Mouse (Mus musculus): ENCODE results near the gene Kcnk5. TPM values are rescaled to one million over a fixed set of nuclear protein-coding genes. Genes with fewer than 3 reads are reported as not detected.

The Kcnk5 gene
- total RNA-seq, 2 experiments from 2014 or later, result 4.3 to 10.7 TPM

DNA sequence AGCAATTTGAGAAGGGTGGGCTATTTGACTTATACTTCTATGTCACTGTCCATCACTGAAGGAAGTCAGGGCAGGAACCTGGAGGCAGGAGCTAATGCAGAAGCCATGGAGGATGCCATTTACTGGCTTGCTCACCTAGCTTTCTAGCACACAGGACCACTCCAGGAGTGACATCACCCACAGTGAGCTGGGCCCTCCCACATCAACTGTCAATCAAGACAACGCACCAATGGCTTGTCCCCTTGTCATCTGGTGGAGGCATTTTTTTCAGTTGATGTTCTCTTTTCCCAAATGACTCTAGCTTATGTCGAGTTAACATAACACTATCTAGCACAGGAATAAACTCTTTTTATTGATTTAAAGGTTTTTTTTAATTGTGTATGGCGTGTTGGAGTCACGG is 12.4 kb downstream of the Kcnk5 start:
- DNase-seq (ENCODE audit: low spot score in 2 of 2), result no peak

DNA sequence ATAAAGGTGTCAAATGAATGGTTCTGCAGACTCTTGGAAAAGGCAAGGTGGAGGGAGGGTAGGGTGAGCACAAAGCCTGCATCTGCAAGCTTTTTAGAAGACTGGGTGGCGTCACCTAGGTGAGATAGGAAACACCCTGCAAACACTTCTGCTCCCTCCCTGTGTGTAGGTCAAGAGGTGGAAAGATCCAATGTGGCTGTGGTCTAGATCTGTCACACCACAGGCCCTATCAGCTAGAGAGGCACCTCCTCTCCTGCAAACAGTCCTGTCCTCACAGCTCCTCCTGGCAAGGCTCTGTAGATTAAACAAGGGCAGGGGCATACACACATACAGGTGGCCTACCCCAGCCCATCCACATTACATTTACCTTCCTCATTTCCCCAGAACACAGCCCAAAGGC is 13.1 kb downstream of the Kcnk5 start:
- DNase-seq (ENCODE audit: low spot score in 2 of 2), result no peak

DNA sequence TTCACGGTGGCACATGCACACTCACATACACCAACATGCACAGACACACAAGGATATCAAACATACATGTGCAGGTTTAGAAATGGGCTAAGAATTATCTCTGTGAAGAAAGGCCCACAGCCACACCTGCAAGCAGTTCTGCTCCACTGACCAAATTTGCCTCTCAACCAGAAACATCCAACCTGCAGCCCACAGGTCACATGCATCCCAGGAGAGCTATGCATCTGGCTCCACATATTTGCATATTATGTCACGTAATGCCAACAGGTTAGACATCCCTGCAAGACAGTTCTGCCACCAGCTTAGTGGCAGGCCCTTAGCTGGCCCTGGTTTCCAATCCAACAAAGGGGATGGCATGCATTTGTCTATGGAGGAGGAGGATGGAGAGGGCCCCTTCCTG is 13.6 kb downstream of the Kcnk5 start:
- DNase-seq (ENCODE audit: low spot score in 2 of 2), result no peak

DNA sequence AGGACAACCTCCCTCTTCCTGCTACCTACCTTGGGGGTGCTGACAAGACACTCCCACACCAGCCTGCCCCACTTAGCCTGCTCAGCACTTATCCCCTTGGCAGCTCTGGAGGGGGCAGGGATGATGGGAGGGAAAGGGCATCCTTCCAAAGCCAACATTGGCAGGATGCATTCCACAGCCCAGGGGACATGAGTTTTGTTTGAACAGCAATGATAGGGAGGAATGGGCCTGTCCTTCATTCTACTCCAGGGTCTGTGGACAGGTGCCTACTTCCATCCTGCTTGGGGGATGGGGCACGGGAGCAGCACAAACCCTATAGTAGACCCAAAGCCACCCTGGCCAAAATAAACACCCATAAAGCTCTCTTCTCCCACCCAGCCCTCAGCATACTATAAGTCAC is 16.2 kb downstream of the Kcnk5 start:
- DNase-seq (ENCODE audit: low spot score in 2 of 2), result no peak

DNA sequence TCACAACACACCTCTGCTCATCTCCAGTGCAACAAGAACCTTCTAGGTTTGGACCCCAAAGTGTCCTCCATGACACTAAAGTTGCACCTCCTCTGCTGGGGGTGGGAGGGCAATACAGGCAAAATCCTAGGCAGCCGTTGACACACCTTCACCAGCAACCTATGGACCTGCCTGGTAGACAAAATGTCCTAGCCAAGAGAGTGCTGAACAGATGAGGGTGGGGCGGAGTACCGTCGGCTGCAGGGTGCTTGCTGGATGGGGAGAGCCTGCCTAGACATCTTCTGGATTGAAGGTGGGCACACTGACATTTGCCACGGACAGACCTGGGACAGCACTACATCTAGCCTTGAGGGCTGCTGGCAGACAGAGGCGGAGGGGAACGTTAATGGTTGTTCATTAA is 17.2 kb downstream of the Kcnk5 start:
- no peak for DNase-seq (ENCODE audit: low spot score in 2 of 2)

DNA sequence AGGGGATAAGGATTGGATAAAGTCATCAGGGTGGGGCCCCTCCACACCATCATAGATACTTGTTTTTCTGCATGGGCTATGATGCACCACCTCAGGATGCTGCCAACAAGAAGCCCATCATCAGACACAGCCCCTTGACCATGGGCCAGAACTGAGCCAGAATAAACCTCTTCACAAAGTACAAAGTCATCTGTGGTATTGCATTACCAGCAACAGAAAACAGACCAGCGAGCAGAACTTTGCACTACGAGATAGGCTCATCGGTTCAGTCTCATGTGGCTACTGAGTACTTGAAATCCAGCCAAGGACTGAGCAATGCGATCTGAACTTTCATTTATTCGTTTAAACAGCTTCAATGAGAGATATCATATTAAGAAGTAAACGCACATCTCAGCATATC is 18.9 kb downstream of the Kcnk5 start:
- DNase-seq (ENCODE audit: low spot score in 2 of 2), result no peak

DNA sequence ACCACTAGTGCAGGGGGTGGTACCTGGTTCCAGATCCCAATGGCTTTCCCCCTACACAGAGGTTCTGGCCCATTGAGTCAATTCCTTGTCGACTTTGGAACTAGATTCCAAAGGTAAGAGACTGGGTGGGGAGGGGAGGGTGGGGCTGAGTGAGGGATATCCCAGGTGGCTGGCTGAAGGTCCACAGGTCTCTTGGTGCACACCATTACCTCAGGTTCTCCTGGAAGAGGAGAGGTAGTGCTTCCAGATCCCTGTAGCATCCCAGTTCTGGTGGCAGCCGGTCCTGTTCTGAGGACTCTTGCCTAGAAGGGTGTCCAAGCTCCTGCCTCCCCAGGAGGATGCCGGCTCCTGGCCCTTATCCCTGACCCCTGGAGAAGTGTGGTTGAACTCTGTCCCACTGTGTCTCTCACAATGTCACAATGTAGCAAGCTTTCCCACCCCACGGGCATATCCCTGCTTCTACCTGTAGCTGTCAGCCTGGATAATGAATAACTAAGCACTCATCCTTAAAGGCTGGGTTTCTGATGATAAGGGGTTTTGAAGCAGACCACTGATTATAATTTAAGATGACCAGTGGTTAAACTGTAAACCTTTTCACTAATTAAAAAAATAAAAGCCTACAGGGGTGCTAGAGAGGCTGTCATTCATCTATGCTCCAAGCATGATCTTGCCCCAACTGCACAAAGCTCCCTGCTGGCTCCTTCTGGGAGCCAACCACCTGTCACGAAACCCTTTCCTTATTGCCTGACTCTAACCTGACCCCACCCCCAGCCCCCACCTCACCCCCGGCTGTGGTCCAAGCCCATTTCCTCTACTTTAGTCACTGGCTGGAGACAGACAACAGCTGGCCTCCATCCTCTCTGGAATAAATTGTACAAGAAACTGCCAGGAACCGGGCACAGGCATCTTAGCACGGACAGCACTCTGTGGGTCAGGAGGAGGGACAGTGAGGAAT is 22.6 kb downstream of the Kcnk5 start:
- no peak for DNase-seq (ENCODE audit: low spot score in 2 of 2)

DNA sequence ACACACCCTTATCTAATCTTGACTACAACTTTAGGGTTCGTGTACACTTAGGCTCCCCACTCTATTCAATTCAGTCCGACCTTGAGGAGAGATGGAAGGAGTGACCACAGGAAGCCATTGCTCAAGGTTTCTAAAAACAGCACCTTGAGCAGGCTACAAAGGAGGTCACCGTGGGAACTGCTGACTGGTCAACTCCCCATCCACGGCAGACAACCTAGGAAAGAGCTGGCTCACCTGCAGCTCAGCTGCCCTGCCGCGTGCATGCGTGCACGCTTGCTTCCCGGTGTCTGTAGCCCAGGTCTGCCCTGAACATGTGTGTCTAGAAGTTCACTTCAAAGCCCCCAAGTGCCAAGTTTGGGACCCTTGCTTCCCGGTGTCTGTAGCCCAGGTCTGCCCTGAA is 24.0 kb downstream of the Kcnk5 start:
- no peak for DNase-seq (ENCODE audit: low spot score in 2 of 2)

DNA sequence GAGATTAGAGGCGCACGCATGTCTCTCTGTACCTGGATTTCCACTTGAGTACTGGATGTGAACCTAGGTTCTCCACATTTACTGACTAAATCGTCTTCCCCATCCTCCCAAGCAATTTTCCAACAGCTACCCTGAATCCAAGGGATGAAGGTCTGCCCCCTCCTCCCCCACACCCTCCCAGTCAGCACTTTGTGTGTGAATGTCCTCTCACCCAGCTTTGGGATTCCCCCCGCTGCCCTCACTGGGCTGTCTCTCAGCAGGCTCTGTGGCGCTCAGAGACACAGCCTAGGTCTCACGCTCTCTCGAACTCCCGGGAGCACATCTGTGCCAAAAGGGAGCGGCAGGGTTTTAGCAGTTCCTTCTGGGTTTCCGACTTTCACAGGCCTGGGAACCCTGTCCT is 25.9 kb downstream of the Kcnk5 start:
- no peak for DNase-seq (ENCODE audit: low spot score in 2 of 2)

DNA sequence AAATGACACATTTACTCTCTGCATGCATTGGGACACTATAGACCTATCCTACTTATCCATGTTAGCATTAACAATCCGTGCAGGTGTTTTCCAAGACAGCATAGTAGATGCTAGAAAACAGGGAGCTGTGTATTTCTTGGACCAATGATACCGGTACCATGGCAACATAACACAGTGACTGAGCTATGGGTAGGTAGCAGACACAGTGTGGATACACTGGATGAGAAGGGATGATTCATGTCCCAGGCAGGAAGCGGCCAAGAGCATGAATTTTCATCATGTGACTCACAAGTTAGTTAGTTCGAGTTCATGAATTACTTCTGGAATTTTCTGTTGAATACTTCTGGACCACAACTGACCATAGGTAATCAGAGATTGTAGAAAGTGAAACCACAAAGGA is 26.7 kb downstream of the Kcnk5 start:
- no peak for DNase-seq (ENCODE audit: low spot score in 2 of 2)

DNA sequence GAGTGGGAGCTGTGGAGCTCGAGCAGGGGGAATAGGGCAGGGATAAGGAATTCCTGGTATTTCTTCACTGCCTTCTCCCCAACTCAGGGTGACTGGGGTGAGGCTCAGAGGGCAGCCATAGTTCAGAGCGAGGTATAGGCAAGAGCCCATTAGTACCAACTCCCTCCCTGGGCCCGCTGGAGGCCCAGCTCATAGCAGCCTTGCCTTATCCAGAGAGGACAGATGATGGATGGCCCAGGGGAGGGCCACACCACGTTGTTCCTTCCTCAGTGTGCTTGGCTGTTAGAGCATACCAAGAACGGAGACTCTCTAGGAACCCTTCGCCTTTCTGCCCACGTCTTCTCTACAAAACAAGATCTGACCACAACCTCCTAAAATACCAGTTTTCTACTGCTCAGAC is 27.4 kb downstream of the Kcnk5 start:
- DNase-seq (ENCODE audit: low spot score in 2 of 2), result no peak

DNA sequence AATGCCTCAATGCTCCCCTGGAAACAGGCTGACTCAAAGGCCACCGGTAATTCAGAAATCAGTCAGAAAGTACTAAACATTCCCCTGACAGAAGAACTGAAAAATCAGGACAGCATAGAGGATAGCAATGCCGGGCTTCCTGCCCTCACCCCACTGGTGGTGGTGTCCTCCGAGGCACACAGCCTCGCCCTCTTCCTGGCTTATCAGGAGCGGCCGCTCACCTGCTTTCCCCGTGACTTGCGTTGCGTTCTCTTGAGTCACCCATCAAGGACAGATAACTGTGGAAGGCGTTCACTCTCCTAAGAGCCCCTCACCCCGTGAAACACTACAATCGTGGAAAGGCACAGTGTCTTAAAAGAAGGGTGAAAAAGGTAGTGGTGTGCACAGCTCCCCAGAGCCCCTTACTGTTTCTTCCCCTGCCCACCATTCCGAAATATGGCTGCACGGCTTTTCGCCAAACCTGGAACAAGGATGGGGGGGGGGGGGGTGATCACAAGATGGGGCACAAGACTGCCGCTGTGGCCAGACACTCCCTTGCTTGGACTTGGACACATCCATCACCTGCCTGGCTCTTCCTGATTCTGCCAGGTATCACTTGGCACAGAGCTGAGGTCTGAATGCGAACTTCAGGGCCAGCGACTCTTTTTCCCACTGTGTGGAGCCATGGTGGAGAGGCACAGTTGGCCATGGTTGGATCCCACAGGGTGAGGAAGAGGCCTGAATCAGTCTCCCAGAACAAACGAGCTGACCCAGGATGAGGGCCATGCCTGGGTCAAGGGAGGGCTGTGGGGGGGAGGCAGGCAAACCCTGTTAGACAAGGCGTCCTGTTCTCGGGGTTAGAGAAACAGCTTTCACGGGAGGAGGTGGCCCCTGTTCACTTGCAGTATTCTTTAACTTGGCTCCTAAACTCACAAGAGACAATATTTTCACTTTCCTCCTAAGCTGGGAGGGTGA is 32.2 kb downstream of the Kcnk5 start:
- DNase-seq (ENCODE audit: low spot score in 2 of 2), result no peak

DNA sequence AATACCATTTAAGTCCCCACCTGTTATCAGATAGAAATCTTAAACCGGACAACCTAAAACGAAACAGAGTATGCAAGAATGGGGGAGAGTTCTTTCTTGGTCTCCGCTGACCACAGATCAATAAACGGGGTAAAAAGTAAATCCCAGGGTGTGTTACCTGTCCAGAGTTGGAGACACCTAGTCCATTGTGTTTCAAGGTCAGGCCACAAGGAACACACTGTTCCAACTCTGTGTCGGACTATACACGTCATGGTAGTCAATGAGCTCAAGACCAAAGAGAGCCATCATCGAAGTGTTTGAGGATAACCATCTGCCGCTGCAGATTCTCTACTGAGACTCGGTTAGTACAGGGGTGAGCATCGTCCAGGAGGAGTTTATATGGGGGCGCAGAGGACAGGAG is 33.1 kb downstream of the Kcnk5 start:
- no peak for DNase-seq (ENCODE audit: low spot score in 2 of 2)

DNA sequence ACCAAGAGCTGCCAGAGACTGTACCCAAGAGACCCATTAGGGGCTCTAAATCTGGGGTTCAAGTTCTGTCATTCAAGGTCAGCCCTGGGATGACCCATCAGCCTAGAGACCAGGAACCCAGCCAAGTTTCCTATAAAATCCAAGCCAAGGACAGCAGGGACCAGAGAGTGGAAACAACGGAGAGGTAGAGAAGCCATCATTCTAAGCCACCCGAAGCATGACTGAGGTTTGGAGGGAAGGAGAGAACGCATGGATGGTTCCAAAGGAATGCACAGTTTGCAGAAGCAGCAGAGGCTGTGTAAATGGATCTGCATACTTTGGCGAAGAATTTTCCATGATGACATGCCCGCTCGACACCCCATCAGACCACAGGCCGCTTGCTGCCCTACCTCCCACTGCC is 33.8 kb downstream of the Kcnk5 start:
- DNase-seq (ENCODE audit: low spot score in 2 of 2), result no peak

DNA sequence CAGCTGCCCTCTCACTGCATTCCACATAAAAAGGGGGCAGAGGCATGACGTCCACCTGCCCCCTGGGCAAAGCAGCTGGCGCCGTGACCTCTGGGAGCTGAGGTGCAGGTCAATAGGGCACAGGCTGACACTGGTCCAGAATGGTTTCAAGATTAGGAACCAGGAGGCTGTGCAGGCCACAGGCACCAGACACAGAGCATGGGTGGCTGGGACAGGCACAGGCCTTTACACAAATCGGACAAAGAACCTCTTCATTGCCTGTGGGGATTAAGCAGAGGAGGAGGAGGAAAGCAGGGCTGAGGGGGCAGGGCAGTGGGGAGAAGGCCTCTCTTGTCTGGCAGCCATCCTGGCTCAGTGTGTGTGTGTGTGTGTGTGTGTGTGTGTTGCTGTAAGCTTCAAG is 37.5 kb downstream of the Kcnk5 start:
- no peak for DNase-seq (ENCODE audit: low spot score in 2 of 2)

DNA sequence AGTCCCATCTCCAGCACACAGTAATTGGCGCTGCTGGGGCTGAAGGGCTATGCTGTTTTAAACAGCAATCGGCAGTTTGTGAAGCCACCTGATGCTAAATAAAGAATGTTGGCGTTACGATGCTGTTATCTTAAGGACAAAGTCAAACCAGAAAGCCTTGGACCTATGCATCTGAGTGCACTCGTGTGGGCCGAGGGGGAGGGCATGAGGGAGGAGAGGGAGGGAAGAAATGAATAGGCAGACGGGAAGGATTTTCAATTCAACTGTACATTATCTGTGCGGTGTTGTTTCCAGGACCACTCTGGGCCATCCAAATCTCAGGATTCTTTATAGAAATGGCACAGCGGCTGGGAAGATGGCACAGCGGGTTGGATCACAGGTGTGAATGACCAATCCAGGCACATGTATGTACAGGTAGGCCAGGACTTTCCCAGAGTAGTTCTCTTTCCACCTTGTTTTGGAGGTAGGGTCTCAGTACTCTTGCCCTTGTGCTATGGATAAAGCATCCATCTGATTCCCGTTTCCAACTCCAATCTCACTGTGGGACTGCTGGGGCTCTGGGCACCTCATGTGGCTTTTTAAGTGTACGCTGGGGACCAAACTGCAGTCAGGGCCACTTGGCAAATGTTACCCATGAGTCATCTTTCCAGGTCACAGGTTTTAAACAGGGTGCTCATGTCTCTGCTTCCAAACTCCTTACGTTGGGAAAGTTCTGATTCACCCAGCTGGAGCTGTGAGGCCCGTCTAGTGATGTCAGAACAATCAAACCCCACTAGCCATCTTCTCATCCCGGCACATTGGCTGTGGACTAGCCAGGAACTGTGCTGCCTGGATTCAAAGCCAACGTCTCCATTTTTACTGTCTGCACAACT is 42.9 kb downstream of the Kcnk5 start, which contains the start of gene Saysd1:
Gene Saysd1 (minus strand): TSS at position 51 of the 872 bp plus-strand sequence.
- DNase-seq (ENCODE audit: low spot score in 2 of 2), result no peak

DNA sequence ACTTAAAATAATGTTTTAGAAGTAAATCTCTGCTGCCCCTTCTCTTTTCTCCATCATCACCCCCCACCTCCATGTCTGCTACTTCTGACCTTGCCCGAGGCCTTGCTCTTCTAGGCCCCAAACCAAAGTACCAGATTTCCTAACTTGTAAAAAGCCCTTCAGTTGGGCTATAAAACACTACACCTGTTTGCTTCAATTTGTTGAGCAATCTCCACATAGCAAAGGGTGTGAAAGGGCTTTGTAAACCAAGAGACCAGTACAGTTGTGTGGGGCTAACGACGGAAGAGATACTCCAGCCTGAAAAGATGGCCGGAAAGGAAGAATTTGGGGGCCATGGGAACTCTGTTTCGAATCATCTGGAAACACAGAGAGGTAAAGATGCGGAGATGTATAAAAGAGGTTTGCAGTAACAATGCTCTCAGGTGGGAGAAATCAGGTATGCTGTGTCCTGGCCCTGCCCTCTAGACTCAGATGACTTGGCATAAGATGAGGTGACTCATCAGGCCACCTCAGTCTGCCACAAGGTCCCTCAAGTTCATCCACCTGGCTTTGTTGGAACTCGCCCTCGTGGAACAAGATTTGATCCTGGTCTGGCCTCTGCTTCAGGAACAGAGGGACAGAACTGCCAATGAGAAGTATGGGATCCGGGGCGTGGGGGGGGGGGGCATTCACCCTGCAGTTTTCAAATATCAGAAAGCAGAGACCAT is 46.5 kb downstream of the Kcnk5 start:
- no peak for DNase-seq (ENCODE audit: low spot score in 2 of 2)

DNA sequence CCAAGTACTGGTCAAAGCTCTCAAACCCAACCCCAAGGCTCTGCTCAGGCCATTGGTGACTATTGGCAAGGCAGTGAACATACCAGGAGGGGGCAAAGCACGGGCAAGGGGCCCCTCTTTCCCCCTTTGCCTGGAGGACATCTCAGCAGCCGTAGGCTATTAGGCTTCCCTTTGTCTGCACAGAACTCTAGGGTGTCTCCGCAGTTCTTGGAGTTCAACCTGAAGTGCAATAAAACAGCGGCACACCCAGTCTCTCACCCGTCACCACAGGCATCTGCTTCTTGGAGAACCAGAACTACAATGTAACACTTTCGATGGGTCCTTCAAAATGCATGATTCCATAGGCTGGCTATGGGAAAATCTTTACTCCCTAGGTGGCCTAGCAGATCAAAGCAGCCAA is 53.4 kb downstream of the Kcnk5 start:
- DNase-seq (ENCODE audit: low spot score in 2 of 2), result no peak

DNA sequence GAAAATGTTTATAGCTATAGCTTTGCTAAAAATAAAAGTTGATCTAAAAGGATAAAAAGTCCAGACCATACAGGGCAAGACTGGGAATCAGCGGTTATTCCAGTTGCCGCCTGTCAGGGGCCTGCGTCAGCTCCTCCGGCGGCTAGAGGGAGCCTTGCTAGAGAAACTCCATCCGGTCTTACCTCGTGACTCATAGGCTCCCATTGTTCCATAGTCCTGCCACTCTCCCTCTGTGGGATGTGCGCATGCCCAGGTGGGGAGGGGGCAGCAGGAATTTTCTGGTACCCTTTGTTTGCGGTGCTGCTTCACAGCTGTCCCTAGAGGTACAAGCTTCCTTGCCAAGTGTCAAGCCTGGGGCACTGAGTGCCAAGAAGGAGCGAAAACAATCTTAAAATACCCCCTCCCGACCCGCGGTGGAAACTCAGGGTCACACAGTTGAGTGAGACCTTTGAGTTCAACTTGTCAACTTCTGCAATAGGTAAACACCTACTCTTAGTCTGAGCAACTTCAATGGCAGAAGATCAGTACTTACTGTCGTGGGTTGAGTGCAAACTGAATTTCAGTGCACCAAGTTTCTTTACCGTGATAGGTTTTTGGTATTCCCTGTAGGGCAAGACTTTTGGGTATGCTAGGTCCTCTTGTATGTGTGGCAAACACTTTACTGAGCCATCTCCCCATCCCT is 54.1 kb downstream of the Kcnk5 start:
- DNase-seq (ENCODE audit: low spot score in 2 of 2), result no peak

DNA sequence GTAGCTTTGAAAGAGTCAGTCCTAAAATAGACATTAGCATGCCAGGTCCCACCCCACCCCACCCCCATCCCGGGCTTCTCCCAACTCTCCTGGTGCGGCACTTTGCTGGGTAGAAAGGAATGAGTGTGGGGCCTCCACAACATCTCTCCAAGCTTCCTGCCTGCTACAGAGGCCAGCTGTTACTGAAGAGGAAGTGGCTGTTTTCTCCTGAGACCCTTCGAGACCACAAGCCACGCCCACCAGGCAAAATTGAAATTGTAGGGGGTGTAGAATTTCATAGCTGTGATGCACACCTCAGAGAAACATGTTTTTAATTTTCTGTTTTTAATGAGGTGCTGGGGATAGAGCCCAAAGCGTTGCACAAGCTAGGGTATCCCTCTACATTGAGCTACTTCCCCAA is 60.7 kb downstream of the Kcnk5 start:
- DNase-seq (ENCODE audit: low spot score in 2 of 2), result no peak
